Mouse (Mus musculus) thymus, postnatal 36 days (tissue): Measurements from ENCODE around the gene Cdk17.

ENCODE experiments used
- DNase-seq, 2 experiments: peaks; one replicate each; pipeline ENCODE4 v3.0.0; 2022; ENCODE audit warnings: mixed read lengths in 2 of 2

Cdk17 gene

DNA sequence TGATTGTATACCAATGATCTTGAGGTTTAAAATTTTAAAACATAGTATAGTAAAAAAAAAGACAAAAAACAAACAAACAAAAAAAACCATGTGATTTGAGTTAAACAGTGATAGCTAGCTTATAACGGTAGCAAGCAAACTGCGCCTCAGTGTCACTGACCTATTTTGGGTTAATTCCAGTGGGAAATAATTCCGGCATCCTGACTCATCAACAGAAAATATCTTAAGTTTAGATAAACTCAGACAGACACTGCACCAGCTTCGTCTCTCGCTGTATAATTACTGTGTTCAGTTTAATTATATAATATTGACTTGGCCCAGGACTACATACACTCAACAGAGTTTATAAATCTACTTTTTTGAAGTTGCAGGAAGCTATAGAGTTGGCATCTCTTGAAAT, 71.2 kb downstream of the Cdk17 start:
- DNase-seq: no peak

DNA sequence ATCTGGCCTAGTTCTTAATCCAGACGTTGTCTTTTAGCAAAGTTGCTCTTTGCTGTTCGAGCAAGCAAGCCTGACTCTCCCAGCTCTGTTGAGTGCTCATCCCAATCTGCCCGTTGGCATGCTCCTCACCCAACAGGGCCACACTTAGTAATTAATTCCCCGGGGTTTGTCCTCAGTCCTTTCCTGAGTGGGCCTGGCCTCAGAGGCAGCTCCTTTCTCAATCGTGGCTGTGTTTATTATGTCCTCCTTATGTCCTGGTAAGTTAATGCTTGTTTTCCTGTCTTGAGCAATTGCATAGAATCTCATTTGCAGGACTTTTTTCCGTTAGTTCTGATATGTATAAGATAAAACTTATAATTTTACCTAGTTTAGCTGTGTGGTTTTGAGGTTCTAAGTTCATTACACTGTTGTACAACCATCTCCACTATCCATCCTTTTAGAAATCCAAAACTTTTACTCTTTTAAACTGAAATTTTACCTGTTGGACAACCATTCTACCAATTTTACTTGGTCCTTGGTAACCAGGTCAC, 73.1 kb downstream of the Cdk17 start:
- DNase-seq: no peak

DNA sequence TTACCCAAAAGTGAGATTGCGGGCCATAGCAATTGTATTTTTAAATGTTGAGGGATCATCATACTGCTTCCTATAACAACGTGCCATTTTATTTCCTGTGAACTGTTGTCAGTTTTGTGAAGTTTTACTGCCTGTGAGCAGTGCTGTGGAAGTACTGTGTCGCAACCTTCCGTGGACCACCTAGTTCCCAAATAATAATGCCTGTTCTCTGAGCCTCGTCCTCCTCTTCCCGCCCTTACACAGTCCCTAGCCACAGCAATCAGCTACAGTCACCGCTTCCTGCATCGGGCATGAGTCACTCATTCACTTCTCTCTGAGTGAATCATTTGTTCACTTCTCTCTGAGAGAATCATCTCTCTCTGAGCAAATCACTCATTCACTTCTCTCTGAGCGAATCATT, 74.0 kb downstream of the Cdk17 start:
- DNase-seq: no peak

DNA sequence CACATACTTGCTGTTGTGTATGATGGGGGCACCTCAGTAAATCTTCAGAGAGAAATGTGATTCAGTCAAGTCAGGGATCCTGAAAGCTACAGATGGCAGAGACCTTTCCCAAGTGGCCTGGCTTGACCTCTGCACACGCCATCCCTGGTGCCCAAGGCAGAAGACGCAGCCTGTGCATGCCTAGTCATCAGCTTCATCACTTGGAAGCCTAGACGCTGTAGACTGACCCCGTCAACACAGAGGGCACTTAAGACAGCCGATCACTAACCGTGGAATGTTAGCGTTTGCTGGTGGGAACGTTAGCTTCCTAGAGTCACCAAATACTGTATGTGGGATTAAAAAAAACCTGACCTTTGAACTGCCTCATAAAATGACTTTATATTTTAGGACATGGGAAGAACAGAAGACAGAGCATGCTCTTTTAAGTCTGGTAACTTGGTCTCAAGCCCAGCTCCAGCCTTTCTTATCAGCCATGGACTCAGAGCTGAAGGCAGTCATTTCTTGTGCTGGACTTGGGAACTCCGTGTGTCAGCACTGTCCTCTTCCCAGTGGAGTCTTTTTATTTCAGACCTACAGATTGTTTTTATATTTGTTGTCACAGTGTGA, 78.6 kb downstream of the Cdk17 start:
- DNase-seq: no peak

DNA sequence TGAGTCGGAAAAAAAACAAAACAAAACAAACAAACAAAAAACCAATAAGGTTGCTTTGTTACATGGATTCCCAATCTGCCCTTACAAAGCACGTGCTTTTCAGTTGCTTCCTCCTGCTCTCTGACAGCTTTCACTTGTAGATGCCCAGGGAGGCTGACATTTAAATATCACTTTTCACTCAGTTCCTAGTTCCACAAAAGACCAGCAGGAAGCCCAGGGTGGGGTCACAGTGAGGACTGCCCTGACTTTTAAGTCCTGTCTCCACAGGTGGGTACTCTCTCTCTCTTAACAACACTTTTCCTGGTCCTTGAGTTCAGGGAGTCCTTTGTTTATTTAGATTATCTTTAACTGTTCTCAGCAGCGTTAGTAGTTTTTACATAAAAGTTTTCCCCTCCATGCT, 81.5 kb downstream of the Cdk17 start:
- DNase-seq: no peak

DNA sequence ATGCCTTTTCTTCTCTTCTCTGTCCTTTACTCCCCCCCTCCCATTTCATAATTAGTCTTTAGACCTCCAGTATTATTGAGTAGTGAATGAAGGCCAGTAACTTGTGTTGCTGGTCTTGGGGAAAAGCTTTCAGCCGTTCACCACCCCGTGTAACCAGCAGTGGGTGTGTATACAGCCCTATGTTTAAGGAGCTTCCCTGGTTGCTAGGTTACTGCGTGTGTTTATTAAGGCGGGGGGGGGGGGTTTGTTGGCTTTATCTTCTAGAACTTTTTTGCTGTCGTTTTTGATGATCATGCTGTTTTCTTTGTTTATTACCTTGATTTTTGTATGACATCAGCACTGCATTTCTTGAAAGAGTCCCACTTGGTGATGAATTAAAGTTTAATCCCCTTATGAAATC, 82.2 kb downstream of the Cdk17 start:
- no peak for DNase-seq

DNA sequence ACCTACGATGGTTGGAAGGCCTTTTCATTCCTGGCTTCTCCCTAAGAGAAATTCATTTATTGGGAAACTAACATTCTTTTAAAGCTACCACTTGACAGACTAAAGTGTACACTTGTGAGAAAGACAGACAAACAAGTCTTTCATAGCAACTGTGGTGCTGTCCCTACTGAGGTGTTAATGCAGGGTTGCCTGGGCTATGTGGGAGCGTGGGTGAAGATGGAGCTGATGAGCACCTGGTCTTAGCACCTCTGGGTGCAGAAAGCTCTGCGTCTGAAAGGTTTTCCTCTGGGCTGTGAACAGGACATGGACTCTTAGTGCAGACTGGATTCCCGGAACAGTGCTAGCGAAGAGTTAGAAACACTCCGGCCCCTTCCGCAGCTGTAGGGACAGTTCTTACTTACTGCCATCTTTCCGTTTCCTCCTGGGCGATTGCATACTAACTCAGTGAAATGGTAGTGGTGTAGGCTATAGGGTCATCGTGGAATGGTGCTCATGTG, 83.6 kb downstream of the Cdk17 start:
- no peak for DNase-seq

DNA sequence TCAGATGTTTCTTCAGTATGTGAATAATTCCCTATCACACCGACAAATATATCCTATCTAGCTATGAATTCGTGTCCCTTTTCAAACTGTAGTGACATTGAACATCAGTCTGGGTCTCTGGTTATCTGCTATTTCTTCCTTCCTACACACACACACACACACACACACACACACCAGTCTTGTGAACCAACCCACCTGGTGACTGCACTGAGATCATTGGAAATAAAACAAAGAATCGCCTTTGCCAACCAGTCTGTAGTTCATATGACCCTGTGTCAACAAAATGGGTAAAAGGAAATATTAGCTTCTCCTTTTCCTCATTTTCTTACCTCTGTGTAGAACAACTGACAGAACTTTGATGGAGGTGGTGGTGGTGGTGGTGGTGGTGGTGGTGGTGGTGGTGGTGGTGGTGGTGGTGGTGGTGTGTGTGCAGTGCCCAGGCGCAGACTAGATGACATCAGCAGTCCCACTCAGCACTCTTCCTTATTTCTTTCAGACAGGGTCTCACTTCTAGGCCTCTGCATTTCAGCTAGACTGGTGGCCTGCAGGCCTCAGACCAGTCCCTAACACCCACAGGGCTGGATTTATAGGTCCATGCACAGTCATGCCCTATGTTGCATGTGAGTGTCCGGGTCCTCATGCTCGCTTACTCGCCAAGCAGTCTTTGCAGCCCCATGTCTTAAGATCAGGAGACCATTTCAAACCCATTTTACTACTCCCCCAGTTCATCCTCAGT, 85.7 kb downstream of the Cdk17 start:
- no peak for DNase-seq

DNA sequence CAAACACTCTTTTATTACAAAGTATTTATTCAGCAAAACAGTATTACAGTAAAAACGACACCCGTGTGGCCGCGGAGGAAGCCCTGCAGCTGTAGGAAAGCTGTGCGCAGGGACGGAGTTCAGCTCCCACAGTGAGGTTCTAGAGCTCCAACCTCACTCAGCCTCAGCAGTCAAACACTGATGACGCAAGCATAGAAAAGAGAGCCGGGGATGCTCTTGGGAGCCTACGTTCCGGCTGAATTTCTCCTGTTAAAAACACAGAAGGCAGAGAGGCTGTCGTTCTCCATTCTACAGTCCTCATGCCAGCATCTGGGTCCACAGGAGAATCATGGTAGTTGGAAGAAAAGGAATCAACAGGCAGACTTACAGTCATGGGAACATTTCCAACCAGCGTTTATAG, 86.7 kb downstream of the Cdk17 start:
- DNase-seq: no peak

DNA sequence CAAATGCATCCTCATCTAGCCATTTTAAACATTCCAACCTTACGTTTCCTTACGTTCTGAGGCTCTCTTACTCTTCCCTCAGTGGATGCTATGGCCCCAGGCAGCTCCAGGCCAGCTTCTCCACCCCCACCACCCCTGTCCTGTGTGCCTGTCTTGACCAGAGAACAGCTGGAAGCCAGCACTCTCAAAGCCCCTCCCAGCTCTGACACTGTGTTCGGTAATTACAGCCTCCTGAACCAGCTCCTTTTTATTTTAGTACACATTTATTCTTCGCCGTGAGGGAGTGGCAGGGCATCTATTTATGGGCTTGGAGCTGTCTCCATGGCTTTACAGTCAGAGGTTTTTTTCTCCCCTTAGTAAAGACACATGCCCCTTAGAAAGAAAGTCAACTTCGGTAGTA, 87.2 kb downstream of the Cdk17 start:
- DNase-seq: no peak

DNA sequence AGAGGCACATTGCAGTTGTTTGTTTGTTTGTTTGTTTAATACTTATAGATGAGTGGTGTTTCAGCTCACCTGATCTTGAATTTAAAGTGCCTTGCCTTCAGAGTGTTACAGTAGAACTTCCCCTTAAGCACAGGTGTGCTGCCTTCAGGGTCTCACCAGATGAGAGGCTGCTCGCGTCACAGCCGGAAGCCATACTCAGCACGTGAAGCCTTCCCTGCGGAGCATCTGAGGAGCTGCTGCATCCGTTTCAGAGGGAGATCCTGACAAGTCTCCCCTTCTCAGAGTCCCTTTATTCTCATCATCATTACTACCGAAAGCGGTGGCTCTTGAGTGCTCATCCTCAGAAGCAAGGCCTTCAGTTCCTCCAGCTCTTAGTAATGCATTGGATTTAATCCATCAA, 87.7 kb downstream of the Cdk17 start:
- DNase-seq: no peak

DNA sequence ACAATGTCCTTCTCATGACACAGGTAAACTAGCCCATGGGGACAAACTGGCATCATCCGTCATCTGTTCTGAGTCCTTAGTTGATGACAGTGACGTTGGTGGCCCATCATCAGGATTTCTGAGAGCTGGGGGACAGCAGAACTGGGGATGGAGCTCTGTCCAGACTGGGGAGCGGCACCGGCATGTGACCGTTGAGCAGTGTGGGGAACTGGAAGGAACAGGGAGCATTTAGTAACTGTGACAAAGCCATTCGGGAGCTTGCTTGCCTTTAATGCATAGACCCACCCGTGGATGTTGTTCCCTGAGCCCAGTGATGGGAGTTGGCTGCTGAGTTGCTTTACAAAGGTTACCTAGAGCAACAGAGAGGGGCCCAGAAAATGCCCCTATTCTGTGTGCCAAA, 89.2 kb downstream of the Cdk17 start:
- no peak for DNase-seq

DNA sequence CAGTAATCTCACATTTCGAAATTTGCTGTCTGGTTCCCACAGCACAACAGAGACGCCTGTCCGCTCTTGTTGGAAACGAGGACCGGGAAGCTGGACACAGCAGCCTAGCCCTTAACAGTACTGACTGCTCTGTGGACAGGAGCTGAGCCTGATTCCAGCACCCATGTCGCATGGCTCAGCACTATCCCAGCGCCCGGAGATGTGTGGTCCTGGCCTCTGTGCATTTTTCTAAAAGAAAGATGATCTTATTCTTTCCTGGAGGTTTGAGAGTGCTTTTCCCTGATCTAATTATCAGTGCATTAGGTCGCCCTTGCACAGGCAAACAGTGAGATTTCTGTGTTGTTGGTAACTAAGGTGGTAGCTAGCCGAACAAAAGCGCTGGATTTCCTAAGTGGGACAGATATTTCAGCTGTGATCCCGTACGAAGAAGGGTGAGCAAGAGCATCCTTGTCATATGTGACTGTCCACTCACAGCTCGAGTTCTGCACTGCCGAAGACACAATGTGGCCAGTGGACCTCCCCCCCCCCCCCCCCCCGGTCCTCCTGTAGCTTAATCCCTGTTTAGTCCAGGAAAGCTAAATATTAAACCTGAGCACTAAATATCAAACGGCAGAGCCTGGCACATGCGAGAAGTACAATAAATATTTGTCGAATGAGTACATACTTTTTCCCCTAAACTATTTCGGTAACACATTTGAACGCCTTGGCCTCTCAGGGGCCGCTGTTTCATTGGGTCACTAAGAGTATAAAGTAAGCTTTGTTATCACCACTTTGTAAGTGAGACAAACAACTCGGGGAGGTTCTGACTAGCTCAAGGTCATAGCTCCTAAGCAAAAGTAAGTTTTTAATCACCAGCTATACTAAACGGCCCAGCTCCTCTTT, 90.0 kb downstream of the Cdk17 start:
- no peak for DNase-seq

DNA sequence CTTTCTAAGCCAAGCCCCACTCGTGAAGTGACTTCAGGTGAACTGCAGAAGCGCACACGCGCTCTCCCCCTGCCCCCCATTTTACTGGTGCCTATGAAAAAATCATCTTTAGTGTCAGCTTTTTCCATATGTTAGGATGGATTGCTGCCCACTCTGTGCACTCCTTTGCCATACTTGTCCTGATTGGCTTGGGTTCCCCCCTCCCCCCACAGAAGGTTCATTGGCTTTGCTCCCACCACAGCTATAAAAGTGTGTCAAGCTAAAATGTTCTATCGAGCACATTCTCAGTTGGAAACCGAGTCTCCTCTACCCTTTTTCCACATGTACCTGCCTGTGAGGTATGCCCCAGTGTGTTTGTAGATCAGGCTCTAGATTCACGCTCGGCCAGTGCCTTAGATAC, 90.8 kb downstream of the Cdk17 start:
- no peak for DNase-seq

DNA sequence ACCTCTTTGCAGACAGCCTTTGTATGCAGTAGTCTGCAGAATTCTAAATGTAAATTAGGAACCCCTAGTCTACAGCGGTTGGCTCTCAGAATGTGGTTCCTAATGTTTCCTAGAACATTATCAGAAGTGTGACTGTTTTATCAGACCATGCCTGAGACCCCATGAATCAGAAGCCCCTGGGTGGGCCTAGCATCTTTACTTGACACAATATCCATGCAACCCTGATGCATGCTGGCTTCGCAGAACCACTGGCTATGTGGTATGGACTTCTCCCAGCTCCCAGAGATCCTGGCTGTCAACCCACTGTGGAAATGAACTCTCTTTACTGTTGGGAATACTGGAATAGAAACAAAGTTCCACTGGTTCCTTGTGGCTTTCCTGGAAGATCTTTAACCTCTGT, 92.0 kb downstream of the Cdk17 start:
- DNase-seq: no peak

DNA sequence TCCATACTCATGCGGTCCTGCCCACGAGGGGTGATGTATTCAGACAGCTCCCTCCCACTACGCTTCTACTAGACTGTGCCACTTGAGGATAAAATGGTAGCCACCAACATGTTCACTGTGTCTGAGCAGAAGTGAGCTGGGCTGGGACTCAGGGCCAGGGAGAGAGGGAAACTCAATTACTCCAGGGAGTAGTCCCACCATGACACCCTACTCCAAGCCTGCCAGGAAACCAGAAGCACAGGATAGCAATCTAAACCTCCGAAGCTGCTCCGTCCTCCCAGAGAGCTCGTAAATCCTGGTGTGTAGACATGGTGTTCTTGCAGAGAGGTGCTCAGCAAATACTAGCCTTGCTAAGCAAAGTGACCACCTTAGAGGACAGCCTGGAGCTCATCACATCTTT, 92.5 kb downstream of the Cdk17 start:
- DNase-seq: no peak

DNA sequence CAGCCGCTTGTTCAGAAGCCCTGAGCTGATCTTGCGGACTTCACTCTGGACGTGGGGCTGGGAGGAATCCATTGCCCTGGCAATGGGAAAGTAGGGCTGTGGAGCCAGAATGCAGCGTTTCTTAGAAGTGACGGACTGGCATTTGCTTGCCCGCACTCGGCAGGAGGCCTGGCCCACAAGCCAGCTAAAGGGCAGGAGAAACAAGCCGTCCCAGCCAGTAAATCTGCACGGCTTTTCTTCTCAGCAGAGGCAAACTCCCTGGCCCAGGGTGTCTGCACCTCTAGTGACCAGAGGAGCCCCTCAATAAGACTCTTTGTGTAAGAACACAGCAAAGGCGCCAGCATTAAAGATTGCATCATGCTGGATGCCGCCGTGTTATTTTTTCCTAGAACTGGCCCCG, 94.6 kb downstream of the Cdk17 start:
- DNase-seq: no peak

DNA sequence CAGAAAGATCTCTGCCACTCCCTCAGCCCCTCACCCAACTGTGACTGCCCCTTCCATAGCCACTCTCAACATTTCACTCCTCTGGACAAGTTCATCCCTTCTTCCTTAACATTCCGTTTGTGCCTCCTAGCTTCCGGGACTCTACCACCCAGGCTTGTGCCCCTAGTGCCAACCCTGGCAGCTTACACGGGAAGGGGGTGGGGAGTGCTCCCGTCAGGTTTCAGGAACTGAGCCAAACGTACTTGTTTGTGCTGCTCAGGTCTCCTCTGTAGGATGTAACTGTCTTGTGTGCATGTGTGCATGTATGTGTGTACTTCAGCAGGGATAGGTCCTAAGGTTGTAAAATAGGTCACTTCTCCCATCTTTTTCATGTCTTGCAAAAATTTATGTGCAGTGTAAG, 99.2 kb downstream of the Cdk17 start:
- DNase-seq: no peak

DNA sequence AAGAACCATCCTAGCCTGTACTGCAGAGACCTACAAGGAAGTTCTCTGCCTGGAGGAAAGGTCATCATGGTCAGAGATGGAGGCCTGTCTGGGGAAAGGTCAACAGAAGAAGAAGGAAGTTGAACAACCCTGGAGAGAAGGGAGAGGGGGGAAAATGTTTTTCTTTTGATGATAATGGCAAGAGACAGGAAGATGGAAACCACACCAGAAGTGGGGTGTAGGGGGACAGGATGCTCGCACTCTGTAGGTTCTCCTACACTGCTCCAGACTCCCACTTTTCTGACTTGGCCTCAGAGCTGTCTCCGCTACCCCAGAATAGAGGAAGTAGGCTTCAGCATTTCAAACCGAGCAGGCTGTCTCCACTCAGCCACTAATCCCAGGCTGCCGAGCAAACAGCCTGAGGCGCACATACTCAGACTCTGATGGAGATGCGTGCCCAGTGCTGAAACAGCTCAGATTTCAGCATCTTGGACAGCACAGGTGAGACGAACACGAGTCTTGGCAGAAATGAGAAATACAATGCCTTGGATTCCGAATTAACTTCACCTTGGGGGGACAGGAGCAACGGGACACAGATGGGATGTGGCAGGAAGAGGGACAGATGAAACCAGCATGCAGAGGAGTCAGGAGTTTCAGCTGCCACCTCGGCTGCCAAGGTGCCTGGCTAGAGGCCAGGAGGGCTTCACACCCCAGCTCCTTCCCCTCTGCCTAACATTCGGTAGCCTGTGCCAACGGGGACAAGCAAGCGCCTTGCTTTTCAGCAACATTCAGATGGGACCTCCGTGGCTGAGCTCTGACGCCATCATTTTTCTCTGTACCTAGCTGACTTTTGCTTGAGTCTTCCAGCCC, 100.7 kb downstream of the Cdk17 start:
- peak; percentile 28 to 45 for DNase-seq

DNA sequence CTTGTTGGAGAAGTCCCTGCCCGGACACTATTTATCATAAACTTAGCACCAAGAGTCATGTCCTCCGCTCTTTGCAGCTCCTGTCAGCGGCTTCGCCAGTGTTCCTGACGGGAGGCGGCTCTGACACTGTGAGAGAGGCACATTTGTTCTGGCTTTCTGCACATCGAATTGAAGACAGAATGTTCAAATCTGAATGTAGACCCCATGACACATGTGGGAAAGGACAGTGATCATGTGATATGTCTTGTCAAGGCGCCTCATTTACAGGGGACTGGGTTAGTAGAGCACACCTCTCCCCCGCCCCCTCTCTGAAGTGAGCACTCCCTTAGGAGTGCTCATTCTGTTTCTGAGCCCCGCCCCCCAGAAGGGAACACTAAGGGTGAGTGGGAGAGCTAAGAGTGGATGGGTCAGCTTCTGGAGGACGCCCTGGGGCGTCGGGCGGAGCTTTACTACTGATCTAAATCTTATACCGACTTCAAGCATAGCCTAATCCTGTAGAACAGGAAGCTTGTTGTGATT, 101.4 kb downstream of the Cdk17 start:
- DNase-seq: peak in 1 of 2 experiments; percentile 40

DNA sequence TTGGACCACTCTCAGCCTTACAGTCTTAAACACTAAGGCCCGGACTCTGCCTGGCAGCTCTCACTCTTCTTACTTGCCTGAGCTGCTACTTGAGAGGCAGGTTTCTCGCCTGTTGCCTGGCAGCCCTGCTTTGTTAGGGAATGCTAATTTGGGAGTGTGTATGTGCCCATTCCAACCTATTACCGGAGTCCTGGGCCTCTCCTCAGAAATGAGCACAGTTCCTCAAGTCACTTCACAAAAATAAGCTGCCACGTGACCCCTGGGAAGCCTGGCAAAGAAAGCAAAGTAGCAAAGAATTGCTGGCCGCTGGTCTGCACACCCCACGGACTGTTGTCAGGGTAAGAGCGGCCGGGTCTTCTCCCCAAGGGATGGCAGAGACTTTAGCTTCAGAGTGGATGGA, 102.8 kb downstream of the Cdk17 start:
- no peak for DNase-seq

DNA sequence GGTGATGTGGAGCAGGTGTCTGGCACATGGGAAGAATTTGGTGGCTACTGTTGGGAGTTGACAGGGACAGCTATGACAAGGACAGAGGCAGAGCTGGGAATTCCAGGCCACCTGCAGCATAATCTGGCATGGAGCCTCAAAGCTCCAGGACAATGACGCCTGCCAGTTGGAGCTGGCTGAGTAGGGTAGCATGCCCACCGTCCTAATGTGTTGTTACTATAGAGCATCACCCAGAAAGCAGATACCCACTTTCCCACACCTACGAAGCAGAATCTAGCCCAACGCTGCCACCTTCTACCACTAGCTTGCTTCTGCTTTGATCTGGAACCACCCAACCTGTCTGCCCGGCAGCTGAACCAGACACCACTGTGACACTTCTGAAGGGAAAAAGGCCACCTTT, 103.3 kb downstream of the Cdk17 start:
- no peak for DNase-seq
